Mouse (Mus musculus) cerebellum, adult 2 months (tissue): ENCODE results near the gene Fgfr2.

Source experiments
- CTCF ChIP-seq: fragments of 200-500 bp; IDR thresholded peaks from 2 replicates; pipeline ENCODE4 v1.5.1; 2011; ENCODE audit warnings: low read depth, mild to moderate bottlenecking, control low read depth, low read length, moderate library complexity, borderline replicate concordance; ENCODE audit not compliant: insufficient read depth
- POLR2A ChIP-seq: fragments of 200-500 bp; IDR thresholded peaks from 2 replicates; pipeline ENCODE4 v1.6.1; 2011; ENCODE audit warnings: low read length, control low read depth, borderline replicate concordance; ENCODE audit not compliant: insufficient read depth

DNA sequence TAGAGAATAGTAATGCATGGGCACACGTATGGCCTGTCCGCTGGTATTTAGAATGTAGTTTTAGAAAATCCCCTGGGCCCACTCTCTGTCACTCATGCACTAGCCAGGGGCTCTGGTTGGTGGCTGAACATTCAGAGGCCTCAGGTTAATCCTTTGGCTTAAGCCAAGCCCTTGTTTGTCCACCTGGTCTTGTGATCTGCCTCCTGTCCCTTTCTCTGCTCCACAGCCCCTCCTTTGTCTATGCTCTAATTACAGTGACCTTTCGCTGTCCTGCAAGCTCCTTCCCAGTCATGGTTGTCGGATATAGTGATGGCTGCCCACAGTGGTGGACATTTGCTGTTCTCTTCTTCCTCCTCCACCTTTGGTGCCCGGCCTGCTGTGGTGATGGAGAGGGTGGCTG, 2460.9 kb downstream of the Fgfr2 start:
- no peak for TF ChIP-seq CTCF
- no peak for TF ChIP-seq POLR2A
